Mouse (Mus musculus): ENCODE measurements around the gene Rps3.

The Rps3 gene

GRCm38 (mm10) chr7:99443164-99443563, 40.4 kb downstream of the Rps3 start:
- no peak for DNase-seq (ENCODE audit: low read depth, low spot score)

GRCm38 (mm10) chr7:99441534-99442072, 41.9 kb downstream of the Rps3 start:
- no peak for DNase-seq (ENCODE audit: low read depth, low spot score)

DNA sequence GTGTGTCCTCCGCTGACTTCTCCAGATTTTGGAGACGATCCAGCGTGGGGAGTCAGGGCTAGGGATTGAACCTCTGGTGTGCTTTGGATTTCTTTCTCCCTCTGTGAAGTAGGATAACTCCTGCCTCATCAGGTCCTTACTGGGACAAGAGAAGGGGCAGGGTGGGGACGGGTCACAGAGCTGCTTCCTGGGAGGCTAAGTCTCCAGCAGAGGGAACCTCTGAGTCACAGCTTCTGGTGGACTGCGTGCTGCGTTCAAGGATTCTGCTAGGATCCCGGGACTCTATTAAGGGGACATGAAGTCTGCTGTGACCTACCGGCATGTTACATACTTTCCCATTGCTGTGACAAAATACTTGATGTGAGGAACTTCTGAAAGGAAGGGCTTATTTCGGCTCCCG, 44.7 kb downstream of the Rps3 start:
- DNase-seq (ENCODE audit: low read depth, low spot score), result no peak

- DNase-seq (ENCODE audit: low read depth, low spot score), result no peak
These were observed 47.0 kb downstream of the Rps3 start for GRCm38 (mm10) chr7:99436530-99436929.

GRCm38 (mm10) chr7:99434672-99435250, 48.8 kb downstream of the Rps3 start:
- DNase-seq (ENCODE audit: low read depth, low spot score), result no peak

GRCm38 (mm10) chr7:99432863-99433262, 50.7 kb downstream of the Rps3 start:
- DNase-seq (ENCODE audit: low read depth, low spot score), result no peak

- DNase-seq (ENCODE audit: low read depth, low spot score), result no peak
These were observed 51.3 kb downstream of the Rps3 start for GRCm38 (mm10) chr7:99432248-99432647.

DNA sequence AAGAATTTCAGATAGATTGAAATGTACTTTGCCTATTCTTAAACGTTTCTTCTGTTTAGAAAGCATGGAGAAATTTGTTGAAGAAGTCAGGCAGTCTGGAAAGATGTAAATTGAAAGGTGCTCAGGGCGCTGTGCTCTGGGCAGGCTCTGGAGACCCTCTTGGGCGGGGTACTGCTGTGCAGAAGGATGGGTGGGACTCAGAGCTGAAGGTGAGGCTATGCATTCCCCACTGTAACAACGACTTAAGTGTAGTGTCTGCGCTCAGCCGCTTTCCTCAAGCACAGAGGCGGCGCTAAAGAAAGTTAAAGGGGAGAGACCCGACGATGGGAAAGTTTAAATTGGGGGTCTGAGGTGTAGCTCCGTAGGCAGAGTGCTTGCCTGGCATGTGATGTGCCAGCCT, 53.3 kb downstream of the Rps3 start:
- no peak for DNase-seq (ENCODE audit: low read depth, low spot score)

DNA sequence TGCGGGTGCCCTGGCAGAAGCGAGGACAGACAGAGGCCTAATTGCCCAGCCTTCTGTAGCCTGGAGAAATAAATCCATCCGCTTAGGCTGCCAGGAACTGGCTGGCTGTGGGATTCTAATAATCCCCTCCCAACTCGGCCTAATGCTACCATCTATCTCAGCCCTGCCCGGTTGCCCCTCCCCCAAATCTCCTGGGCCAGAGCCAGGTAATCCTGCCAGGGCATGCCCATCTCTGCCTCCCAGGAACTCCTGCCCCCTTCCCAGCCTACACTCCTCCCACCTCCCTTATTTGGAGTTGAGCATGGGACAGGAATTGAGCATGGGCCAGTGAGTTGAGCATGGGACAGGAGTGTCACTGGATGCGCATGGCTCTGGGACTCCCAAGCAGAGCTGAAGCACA, 53.8 kb downstream of the Rps3 start:
- DNase-seq (ENCODE audit: low read depth, low spot score), result no peak

GRCm38 (mm10) chr7:99428836-99429235, 54.7 kb downstream of the Rps3 start:
- DNase-seq (ENCODE audit: low read depth, low spot score), result no peak

GRCm38 (mm10) chr7:99427987-99428386, 55.6 kb downstream of the Rps3 start:
- DNase-seq (ENCODE audit: low read depth, low spot score), result no peak

Measured in embryo, embryonic 11.5 days (tissue).